Mouse (Mus musculus) heart, embryonic 16.5 days (tissue): ENCODE results near the gene Thra. TPM values are rescaled to one million over a fixed set of nuclear protein-coding genes. Genes with fewer than 3 reads are reported as not detected.
A peak's percentile ranks its signal among the peaks of the same experiment; 100 is the strongest.

Experiments
- ATAC-seq: fragments of 200-750 bp; cut with Nextera tagmentation; replicated peaks from 2 replicates; pipeline ENCODE4 v1.8.0; 2017; ENCODE audit warnings: moderate number of reproducible peaks; ENCODE audit not compliant: insufficient read depth, low FRiP score; ENCODE audit errors: extremely low read depth
- H3K27ac ChIP-seq: fragments of 300-500 bp; sonication (generic); 2 replicates; pipeline ENCODE4 v1.5.1; 2014; ENCODE audit warnings: mild to moderate bottlenecking, low read length, control low read depth, moderate library complexity
- H3K27me3 ChIP-seq: fragments of 300-500 bp; sonication (generic); 2 replicates; pipeline ENCODE4 v1.6.1; 2014; ENCODE audit warnings: low read length, mixed read lengths; ENCODE audit not compliant: control insufficient read depth, insufficient read depth
- H3K36me3 ChIP-seq: fragments of 300-500 bp; sonication (generic); 2 replicates; pipeline ENCODE4 v1.6.1; 2014; ENCODE audit not compliant: control insufficient read depth, insufficient read depth
- H3K4me1 ChIP-seq: fragments of 300-500 bp; sonication (generic); 2 replicates; pipeline ENCODE4 v1.6.1; 2014; ENCODE audit warnings: low read length, mixed read lengths; ENCODE audit not compliant: control insufficient read depth, insufficient read depth
- H3K4me2 ChIP-seq: fragments of 300-500 bp; sonication (generic); 2 replicates; pipeline ENCODE4 v1.6.1; 2014; ENCODE audit warnings: low read depth, mild to moderate bottlenecking, control low read depth, low read length
- H3K4me3 ChIP-seq: fragments of 300-500 bp; sonication (generic); 2 replicates; pipeline ENCODE4 v1.5.1; 2014; ENCODE audit warnings: mild to moderate bottlenecking, control low read depth, low read length
- H3K9ac ChIP-seq: fragments of 300-500 bp; sonication (generic); 2 replicates; pipeline ENCODE4 v1.6.1; 2014; ENCODE audit warnings: low read length, control low read depth
- H3K9me3 ChIP-seq: fragments of 300-500 bp; sonication (generic); replicated peaks from 2 replicates; pipeline ENCODE4 v1.6.1; 2016; ENCODE audit warnings: low read length; ENCODE audit not compliant: control insufficient read depth
- WGBS: fragments of 180-500 bp; shearing (Covaris S2); extraction: QIAGEN DNeasy Blood & Tissue Kit; methylation state at CpG from one replicate; pipeline ENCODE4 v1.1.7; 2014; 5-methylcytosine and 5-hydroxymethylcytosine counted together
- polyA plus RNA-seq: library from polyadenylated mRNA; unstranded; fragments of >200 nt; fragmentation: Nextera tagmentation; extraction: Ambion mirVana; gene quantifications from 2 replicates; pipeline ENCODE4 v1.2.1, GENCODE M21; 2015

Thra gene
- polyA plus RNA-seq, 1 experiment from 2014 or later, result 37.5 TPM

- Histone ChIP-seq H3K4me3 (no peak overlapping the region), H3K4me2 (no peak overlapping the region), H3K27ac (peak overlapping the region; percentile 56), H3K9ac (peak overlapping the region; percentile 30; the same call in 1 of the 2 replicates), H3K9me3 (no peaks in the 10 kb centered on the region), H3K4me1 (peaks cover 62% of the 10 kb centered on the region), H3K27me3 (no peaks in the 10 kb centered on the region), H3K36me3 (peaks cover 39% of the 10 kb centered on the region)
- ATAC-seq, result no peak
Observed at GRCm38 (mm10) chr11:98764746-98765145, 24.3 kb downstream of the Thra start.

- Histone ChIP-seq H3K27ac (peak overlapping the region; percentile 90), H3K9me3 (no peaks in the 10 kb centered on the region), H3K4me1 (peaks cover 71% of the 10 kb centered on the region), H3K36me3 (peaks cover 43% of the 10 kb centered on the region), H3K9ac (peak overlapping the region; percentile 63), H3K4me3 (no peak overlapping the region), H3K27me3 (no peaks in the 10 kb centered on the region), H3K4me2 (peak overlapping the region; percentile 33)
- ATAC-seq, result peak; percentile 46
- 25% methylated on average over 8 of the region's 9 CpGs for WGBS
Observed at GRCm38 (mm10) chr11:98765421-98766309, 25.2 kb downstream of the Thra start.

GRCm38 (mm10) chr11:98766346-98766745 is 25.9 kb downstream of the Thra start:
- H3K9me3 ChIP-seq, result no peaks in the 10 kb centered on the region
- H3K27me3 ChIP-seq, result no peaks in the 10 kb centered on the region
- H3K4me1 ChIP-seq, result peaks cover 78% of the 10 kb centered on the region
- no peak overlapping the region for H3K4me2 ChIP-seq
- no peak overlapping the region for H3K4me3 ChIP-seq
- WGBS, result 24% methylated on average over 2 of the region's 2 CpGs
- peaks cover 40% of the 10 kb centered on the region for H3K36me3 ChIP-seq
- peak overlapping the region; percentile 72 for H3K9ac ChIP-seq
- peak overlapping the region; percentile 90 for H3K27ac ChIP-seq
- no peak for ATAC-seq

- Histone ChIP-seq H3K4me2 (peak overlapping the region; percentile 52; the same call in 1 of the 2 replicates), H3K36me3 (peaks cover 37% of the 10 kb centered on the region), H3K27ac (peak overlapping the region; percentile 90), H3K4me3 (no peak overlapping the region), H3K27me3 (no peaks in the 10 kb centered on the region), H3K9ac (peak overlapping the region; percentile 72), H3K4me1 (peaks cover 82% of the 10 kb centered on the region), H3K9me3 (no peaks in the 10 kb centered on the region)
- 54% methylated on average over 5 of the region's 5 CpGs for WGBS
- ATAC-seq, result no peak
Observed at GRCm38 (mm10) chr11:98766816-98767215, 26.4 kb downstream of the Thra start.

GRCm38 (mm10) chr11:98767276-98767675 is 26.8 kb downstream of the Thra start:
- Histone ChIP-seq H3K36me3 (peaks cover 32% of the 10 kb centered on the region), H3K27ac (peak overlapping the region; percentile 94), H3K9ac (peak overlapping the region; percentile 72), H3K4me3 (no peak overlapping the region), H3K4me1 (peaks cover 85% of the 10 kb centered on the region), H3K9me3 (no peaks in the 10 kb centered on the region), H3K27me3 (no peaks in the 10 kb centered on the region), H3K4me2 (peak overlapping the region; percentile 52)
- WGBS, result 17% methylated on average over 9 of the region's 9 CpGs
- no peak for ATAC-seq

- Histone ChIP-seq H3K9me3 (no peaks in the 10 kb centered on the region), H3K27ac (peak overlapping the region; percentile 94), H3K9ac (peak overlapping the region; percentile 72), H3K4me2 (peak overlapping the region; percentile 52), H3K4me1 (peaks cover 89% of the 10 kb centered on the region), H3K27me3 (no peaks in the 10 kb centered on the region), H3K4me3 (peak overlapping the region; percentile 36), H3K36me3 (peaks cover 31% of the 10 kb centered on the region)
- ATAC-seq, result no peak
- WGBS, result 22% methylated on average over 4 of the region's 4 CpGs
Observed at GRCm38 (mm10) chr11:98767713-98768112, 27.3 kb downstream of the Thra start.

- H3K27me3 ChIP-seq, result no peaks in the 10 kb centered on the region
- H3K36me3 ChIP-seq, result peaks cover 28% of the 10 kb centered on the region
- WGBS, result 18% methylated on average over 35 of the region's 39 CpGs
- H3K9me3 ChIP-seq, result no peaks in the 10 kb centered on the region
- ATAC-seq, result peak; percentile 29
- peak overlapping the region; percentile 72 for H3K9ac ChIP-seq
- H3K27ac ChIP-seq, result peak overlapping the region; percentile 94
- peaks cover 87% of the 10 kb centered on the region for H3K4me1 ChIP-seq
- peak overlapping the region; percentile 52 for H3K4me2 ChIP-seq
- peak overlapping the region; percentile 36 for H3K4me3 ChIP-seq
Observed at GRCm38 (mm10) chr11:98768127-98769006, 27.9 kb downstream of the Thra start.

GRCm38 (mm10) chr11:98769007-98769954 is 28.8 kb downstream of the Thra start:
- no peak for ATAC-seq
- Histone ChIP-seq H3K9me3 (no peaks in the 10 kb centered on the region), H3K27ac (peak overlapping the region; percentile 94), H3K36me3 (peaks cover 24% of the 10 kb centered on the region), H3K27me3 (no peaks in the 10 kb centered on the region), H3K4me3 (no peak overlapping the region), H3K4me1 (peaks cover 93% of the 10 kb centered on the region), H3K9ac (0 out of 2 replicates have a peak overlapping the region, but pooled peaks have one; percentile 72), H3K4me2 (peak overlapping the region; percentile 52; the same call in 1 of the 2 replicates)
- 68% methylated on average over 25 of the region's 25 CpGs for WGBS
